Mouse (Mus musculus): ENCODE results near the gene Nat8f6.

The Nat8f6 gene

GRCm38 (mm10) chr6:85820837-85821236 is at the start of gene Nat8f6, which contains the start of gene Nat8f5:
TSS of gene Nat8f6 (minus strand) at chr6:85820954.
TSS of gene Nat8f5 (minus strand) at chr6:85820972.
- WGBS: 93% methylated on average over 5 of the region's 5 CpGs

GRCm38 (mm10) chr6:85869006-85869405 is 48.3 kb upstream of the Nat8f6 start, which contains the start of gene Nat8f2:
TSS of gene Nat8f2 (minus strand) at chr6:85869158.
- 78% methylated on average over 5 of the region's 5 CpGs for WGBS

DNA sequence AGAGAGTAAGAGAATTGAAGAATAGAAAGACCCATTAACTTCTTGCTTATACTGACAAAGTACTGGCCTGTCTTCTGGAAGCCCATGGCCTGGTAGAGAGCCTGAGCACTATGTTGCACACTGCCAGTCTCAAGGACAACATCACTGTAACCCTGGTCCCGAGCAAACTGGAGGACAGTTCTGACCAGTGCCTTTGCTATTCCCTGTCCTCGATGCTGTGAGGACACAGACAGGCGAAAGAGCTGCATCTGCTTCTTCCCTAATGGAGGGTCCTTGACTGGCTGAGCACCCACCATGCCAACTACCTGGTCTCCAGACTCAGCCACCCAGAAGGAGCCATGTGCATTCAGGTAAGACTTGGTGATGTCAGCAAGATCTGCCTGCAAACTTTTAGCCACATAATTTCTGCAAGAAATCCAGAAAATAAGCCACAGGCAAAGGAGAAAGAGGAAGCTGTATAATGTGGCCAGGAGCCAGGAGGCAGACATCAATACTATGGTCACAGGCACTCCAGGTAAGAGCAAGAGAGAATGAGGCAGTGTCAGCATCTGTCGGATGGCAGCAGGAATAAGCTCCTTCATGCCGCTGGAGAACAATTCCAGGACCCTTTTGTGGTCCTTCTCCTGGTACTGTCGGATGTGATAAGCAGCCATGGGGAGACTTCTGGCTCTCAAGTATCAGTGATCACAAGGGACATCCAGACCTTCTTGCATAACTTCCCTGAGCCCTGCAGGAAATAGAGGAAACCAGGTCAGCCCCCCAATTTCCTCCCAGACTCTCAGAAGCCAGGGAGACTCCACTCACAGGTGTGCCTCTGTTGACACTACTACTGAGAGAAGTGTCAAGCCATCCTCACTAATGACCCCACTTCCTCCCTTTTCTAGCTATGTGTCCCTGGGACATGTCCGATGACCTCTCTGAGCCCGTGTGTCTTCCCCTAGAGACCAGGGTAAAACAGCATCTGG is 47.3 kb upstream of the Nat8f6 start:
- 84% methylated on average over 8 of the region's 8 CpGs for WGBS

DNA sequence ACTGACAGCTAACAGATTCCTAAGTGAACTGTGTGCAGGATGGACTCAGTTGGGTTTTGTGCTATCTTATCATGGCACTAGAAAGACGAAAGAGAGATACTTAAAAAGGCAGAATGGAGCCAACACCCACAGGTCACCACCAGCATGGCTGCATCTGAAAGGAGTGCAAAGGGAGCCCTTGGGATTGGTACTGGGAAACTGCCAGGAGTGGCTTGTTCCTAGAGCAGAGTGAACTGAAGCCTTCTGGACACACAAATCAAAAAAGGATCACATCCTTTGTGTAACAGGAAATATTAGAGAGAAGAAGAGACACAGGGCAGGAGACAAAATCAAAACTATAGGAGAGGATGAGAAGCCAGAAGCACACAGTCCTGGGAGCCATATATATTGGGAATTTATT is 46.2 kb upstream of the Nat8f6 start:
- WGBS: 76% methylated on average over 1 of the region's 1 CpGs

DNA sequence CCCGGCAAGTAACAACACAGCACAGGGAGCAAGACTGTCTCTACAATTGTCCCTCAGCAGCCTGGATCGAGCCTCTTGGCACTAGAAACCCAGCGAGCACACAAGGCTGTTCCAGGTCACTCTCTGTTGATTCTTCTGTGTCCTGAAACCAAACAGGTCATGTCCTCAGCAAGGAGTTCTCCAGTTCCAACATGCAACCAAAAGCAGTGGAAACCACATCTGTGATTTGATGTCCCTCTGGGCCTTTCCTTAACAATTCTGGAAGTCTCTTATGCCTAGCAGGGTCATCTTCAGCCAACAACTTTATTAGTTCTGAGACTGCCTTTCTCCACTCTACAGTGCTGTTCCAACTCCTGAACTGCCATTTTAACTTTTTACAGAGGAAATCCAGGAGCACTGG is 45.4 kb upstream of the Nat8f6 start:
- 86% methylated on average over 3 of the region's 3 CpGs for WGBS

- WGBS: 65% methylated on average over 6 of the region's 7 CpGs
Measured at GRCm38 (mm10) chr6:85864900-85865639, 44.3 kb upstream of the Nat8f6 start.

GRCm38 (mm10) chr6:85863840-85864239 is 43.1 kb upstream of the Nat8f6 start:
- WGBS: 88% methylated on average over 2 of the region's 2 CpGs

GRCm38 (mm10) chr6:85863136-85863535 is 42.4 kb upstream of the Nat8f6 start:
- WGBS: 84% methylated on average over 2 of the region's 2 CpGs

GRCm38 (mm10) chr6:85862565-85862964 is 41.8 kb upstream of the Nat8f6 start:
- WGBS: 46% methylated on average over 3 of the region's 3 CpGs

GRCm38 (mm10) chr6:85861247-85861646 is 40.5 kb upstream of the Nat8f6 start:
- 79% methylated on average over 3 of the region's 3 CpGs for WGBS

DNA sequence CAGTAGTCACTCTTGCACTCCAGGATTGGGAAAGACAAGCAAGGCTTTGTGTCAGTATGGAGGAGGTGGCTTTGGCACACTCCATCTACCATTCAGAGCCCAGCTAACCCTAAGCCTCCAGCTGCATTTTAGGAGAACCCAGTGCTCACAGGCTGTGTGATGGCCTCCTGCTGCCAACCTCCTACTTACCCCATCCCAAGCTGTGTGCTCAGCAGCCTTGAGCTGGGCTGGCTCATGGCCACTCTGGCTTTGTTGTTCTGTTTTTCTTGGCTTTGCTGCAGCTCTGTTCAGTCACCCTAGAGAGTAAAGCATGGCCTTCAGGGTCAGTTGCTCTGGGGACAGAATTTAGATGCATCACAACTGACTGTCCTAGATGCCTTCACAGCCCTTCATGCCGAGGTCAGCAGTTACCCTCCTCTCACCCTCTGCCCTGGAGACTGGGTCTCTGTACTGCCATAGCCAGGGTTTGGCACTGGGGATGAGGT is 35.5 kb upstream of the Nat8f6 start:
- WGBS: 47% methylated on average over 1 of the region's 1 CpGs

DNA sequence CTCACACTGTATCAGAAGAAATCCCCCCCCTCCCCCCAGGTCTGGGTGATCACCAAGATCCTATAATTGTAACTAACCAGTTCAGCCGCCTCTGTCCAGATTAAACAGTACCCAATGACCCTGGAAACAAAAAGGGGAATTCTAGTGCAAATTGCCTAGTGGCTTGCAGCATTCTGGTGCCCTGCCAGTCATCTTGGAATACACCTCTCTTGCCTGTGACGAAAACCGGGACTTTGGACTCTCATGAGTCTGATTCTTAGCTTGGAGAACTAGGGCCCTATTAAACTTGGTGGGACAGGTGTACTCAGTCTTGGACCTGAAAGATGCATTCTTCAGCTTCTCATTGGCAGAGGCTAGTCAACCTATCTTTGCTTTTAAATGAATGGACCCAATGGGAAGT is 32.7 kb upstream of the Nat8f6 start:
- WGBS: 76% methylated on average over 3 of the region's 3 CpGs

DNA sequence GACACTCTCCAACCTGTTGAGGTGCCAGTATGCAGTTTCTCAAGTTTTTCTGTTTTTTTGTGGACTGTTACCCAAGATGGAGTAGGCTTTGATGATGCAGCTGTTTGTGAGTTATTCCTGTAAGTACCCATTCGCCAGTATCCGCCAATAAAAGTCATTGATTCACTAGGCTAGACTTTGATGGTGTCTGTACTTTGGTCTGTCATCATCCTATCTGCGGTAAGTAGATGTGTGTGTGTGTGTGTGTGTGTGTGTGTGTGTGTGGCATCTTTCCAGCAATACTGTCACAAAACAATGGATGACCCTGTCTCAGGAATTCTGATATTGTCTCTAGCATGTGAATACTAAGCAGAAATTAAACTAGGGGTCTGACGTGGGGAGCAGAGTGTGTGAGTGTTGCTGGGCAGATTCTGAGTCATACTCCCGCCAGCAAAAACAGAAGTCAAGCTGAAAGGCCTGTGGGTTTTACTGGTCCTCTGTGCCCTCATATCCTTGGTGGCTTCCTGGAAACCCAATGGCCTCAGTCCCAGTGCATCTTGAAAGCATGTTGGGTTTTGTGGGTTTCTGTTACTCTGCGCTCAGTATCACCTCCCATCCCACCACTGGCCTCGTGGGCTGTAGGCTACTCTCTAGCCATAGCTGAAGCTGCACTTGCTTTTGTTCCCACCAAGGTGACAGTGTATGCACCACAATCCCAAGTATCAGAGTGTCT is 30.5 kb upstream of the Nat8f6 start:
- 92% methylated on average over 7 of the region's 7 CpGs for WGBS

GRCm38 (mm10) chr6:85849240-85849639 is 28.5 kb upstream of the Nat8f6 start:
- 57% methylated on average over 2 of the region's 2 CpGs for WGBS

DNA sequence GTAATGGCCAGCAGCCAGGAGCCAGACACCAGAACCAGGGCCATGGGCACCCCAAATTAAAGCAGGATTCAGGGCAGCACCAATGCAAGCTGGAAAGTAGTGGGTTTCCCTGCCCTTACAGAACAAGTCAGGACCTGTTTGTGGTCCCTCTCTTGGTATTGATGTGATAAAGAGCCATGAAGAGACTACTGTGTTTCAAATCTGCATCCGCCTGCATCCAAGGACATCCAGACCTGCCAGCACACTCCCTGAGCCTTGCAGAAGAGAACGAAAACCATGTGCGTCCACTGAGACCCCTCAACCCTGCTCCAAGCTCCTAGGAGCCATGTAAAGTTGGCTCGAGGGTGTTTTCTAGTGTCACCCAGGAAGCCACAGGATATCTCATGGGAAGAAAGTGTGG is 27.4 kb upstream of the Nat8f6 start:
- WGBS: 87% methylated on average over 4 of the region's 4 CpGs

DNA sequence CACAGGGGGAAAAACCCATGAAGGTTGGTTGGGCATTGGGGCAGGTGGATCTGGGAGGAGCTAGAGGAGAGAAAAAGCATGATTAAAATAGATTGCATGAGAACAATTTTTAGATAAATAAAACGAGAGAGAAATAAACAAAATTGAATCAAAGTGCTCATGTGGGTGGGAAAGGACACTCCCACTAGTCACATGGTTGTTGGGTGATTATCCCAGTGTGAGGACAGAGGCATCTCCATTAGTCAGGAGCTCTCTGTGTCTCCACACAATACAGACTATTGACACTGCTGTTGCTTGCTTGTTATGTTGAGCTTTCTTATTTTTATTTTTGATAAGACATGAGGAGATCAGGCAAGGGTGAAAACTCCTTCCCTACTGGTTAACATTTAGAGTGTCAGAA is 26.2 kb upstream of the Nat8f6 start:
- WGBS: 43% methylated on average over 1 of the region's 1 CpGs

GRCm38 (mm10) chr6:85843677-85844458 is 23.1 kb upstream of the Nat8f6 start:
- 73% methylated on average over 25 of the region's 25 CpGs for WGBS

GRCm38 (mm10) chr6:85839982-85840381 is 19.2 kb upstream of the Nat8f6 start:
- 47% methylated on average over 4 of the region's 4 CpGs for WGBS

- 66% methylated on average over 8 of the region's 8 CpGs for WGBS
Measured at GRCm38 (mm10) chr6:85838674-85839073, 17.9 kb upstream of the Nat8f6 start.

DNA sequence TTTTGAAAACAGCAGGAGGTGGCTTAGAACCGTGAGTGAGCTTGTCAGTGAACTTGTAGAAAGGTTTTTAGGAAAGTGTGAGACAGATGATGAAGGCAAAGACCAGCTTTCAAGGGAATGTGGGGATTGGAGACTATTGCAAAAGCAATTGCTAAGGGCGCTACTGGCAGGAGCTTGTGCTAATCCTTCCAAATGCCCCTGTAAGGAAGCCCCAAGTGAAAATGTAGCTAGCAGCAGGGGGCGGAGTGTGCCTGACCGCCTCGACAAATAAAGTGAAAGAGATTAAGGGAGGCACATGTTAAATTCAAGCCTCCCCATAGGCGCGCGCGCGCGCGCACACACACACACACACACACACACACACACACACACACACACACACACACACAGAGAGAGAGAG is 16.6 kb upstream of the Nat8f6 start:
- WGBS: 3% methylated on average over 8 of the region's 12 CpGs

- 10% methylated on average over 9 of the region's 9 CpGs for WGBS
Measured at GRCm38 (mm10) chr6:85836827-85837226, 16.1 kb upstream of the Nat8f6 start.
